Mouse (Mus musculus): Measurements from ENCODE around the gene Clybl.

The Clybl gene

DNA sequence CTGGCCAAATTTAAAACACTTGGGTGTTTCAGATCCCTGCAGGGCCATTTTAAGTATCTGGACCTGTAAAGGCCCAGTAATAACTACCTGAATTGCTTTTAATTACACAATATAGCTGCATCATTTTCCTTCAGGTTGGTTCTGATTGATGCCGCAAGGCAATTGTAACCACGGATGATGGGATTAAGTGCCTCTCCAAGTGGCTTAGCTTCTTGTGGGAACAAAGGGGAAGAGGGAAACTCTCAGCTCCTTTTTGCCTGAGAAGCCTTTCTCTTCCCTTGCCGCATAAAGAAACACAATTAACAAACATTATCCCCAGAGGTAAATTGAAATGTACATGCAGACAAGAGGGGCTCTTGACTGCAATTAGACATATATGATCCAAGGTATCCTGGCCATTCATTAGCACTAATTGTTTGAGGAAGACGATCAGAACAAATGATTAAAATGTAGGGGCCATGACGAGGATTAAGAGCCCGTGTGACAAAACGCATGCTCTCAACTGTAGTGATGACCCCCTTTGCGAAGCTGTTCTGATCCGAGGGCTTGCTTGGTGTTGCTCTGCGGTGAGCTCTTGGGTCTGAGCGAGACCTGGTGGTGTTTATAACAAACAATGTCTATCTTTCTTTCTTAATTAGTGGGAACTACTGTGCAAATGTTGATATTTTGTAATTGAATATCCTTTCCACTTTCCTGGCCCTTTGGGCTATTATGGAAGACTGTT is 116.0 kb downstream of the Clybl start:
- TF ChIP-seq GATA4 (IDR thresholded peaks at IDR 0.05; ENCODE audit: insufficient replicate concordance, low read length), result no peak

- TF ChIP-seq GATA4 (IDR thresholded peaks at IDR 0.05; ENCODE audit: insufficient replicate concordance, low read length), result no peak
These were observed 118.8 kb downstream of the Clybl start for GRCm38 (mm10) chr14:122300261-122300660.

DNA sequence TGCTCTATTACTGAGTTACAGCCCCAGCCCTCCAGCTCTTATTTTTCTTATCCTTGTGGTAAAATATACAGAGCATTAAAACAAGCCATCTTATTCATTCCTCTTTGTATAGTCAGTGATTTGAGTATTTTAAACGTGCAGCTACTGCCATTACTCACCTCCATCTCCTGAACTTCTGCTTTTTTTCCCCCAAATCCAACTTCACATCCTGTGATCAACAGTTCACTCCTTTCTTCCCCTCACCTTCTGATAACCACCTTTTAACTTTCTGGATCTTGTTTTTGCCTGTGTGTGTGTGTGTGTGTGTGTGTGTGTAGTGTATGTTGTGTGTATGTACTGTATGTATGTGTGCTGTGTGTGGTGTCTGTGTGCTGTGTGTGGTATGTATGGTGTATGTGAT is 122.3 kb downstream of the Clybl start:
- TF ChIP-seq GATA4 (IDR thresholded peaks at IDR 0.05; ENCODE audit: insufficient replicate concordance, low read length), result no peak

GRCm38 (mm10) chr14:122305132-122305531 is 123.6 kb downstream of the Clybl start:
- TF ChIP-seq GATA4 (IDR thresholded peaks at IDR 0.05; ENCODE audit: insufficient replicate concordance, low read length), result no peak

DNA sequence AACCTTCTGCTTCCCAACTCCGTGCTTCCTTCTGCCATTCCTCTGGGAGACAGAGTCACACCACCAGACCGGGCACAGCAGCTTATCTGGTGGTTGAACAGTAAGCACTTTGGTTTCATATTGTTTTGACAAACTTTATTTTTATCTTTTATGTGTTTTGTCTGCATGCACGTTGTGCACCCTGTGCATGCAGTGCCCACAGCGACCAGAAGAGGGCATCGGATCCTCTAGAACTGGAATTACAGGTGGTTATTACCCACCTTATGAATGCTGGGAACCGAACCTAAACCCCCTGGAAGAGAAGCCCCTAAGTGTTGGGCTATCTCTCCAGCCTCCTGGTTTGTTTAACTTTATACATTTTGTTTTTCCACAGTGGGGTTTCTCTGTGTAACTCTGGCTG is 130.9 kb downstream of the Clybl start:
- no peak for TF ChIP-seq GATA4 (IDR thresholded peaks at IDR 0.05; ENCODE audit: insufficient replicate concordance, low read length)

DNA sequence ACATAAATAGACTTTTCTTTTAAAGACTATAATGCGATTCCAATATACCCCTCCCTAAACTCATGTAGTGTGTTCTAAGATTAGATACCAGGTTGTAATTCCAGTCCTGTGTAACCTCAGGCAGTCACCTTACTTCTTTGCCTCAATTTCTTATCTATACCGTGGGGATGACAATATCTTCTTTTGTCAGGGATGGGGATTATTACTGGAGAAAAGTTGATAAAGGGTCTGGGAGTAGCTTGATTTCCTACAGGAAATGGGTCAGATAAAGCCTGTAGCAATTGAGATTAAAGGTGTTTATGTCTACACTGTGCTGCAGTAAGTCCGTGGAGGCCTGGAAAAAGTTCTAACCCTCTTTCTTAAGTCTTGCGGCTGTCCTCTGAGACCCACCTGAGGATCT is 131.8 kb downstream of the Clybl start:
- TF ChIP-seq GATA4 (IDR thresholded peaks at IDR 0.05; ENCODE audit: insufficient replicate concordance, low read length), result no peak

GRCm38 (mm10) chr14:122315743-122316142 is 134.2 kb downstream of the Clybl start:
- TF ChIP-seq GATA4 (IDR thresholded peaks at IDR 0.05; ENCODE audit: insufficient replicate concordance, low read length), result no peak

DNA sequence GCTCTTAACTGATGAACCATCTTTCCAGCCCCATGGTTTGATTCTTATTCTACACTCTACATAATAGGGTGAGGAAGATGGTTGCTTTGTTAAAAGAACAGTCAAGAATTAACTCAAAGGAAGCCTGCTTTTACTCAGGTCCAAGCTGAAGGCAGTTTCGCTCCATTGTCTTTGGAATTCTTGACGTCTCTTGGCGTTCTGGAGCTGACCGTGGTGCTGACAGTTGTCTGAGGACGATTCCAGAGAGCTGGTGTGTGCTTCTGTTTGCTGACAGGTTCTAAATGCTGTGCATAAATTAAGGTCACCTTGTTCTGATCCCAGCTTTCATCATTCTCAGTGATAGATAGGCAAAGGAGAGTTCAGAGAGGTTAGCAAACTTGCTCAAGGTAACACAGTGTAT is 140.6 kb downstream of the Clybl start:
- TF ChIP-seq GATA4 (IDR thresholded peaks at IDR 0.05; ENCODE audit: insufficient replicate concordance, low read length), result no peak

GRCm38 (mm10) chr14:122323838-122324458 is 142.4 kb downstream of the Clybl start:
- TF ChIP-seq GATA4 (IDR thresholded peaks at IDR 0.05; ENCODE audit: insufficient replicate concordance, low read length), result no peak

GRCm38 (mm10) chr14:122330136-122330535 is 148.6 kb downstream of the Clybl start:
- no peak for TF ChIP-seq GATA4 (IDR thresholded peaks at IDR 0.05; ENCODE audit: insufficient replicate concordance, low read length)

DNA sequence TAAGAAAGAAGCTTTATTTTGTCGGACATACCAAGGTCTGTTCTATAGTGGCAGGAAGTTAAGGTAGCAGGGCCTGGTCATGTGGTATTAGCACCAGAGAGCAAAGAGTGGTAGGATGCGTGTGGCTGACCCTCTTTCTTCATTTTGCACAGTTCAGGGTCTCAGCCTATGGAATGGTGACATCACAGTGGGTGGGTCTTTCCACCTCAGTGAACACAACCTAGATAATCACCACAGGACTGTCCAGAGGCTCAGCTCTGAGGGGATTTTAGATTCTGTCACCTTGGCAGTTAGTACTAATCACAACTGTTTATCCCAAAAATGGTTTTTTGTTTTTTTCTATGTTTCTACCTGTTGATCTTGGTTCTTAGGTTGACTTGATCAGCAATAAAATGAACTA is 149.2 kb downstream of the Clybl start:
- TF ChIP-seq GATA4 (IDR thresholded peaks at IDR 0.05; ENCODE audit: insufficient replicate concordance, low read length), result no peak

GRCm38 (mm10) chr14:122331635-122332460 is 150.3 kb downstream of the Clybl start:
- TF ChIP-seq GATA4 (IDR thresholded peaks at IDR 0.05; ENCODE audit: insufficient replicate concordance, low read length), result no peak

DNA sequence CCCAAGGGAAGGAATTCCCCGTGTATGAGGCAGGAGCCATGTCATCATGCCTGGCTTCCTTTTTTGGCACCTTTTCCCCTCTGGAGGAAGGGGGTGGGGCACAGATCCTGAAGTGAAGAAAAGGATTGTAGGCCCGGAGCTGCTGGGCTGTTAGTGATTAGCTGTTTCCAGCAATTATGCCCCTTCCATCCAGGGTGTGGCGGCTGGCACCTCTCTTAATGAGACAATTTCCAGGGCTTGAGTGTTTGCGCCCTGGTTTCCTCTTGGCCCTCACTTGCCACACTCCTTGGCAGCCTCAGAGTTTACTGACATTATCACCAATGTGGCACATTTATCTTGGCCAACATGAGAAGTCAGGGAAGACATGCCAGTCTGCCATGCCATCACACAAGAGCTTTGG is 155.5 kb downstream of the Clybl start:
- TF ChIP-seq GATA4 (IDR thresholded peaks at IDR 0.05; ENCODE audit: insufficient replicate concordance, low read length), result no peak

DNA sequence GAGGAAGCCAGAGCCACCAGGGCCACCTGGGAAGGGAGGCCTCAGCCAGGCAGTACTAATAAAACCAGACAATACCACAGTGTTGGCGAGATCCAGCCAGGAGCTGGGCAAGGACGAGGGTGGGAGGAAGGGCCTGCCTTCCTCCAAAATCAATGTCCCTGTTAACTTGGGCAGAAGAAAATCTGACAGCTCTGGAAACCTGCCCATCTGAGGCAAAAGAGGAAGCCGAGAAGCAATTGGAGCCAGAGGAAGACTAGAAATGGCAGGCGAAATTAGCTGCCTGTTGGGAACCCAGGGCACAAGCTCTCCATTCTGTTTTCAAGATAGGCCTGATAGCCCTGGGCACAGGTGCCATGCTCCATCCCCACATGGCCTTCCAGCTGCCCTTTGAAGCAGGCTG is 157.3 kb downstream of the Clybl start:
- TF ChIP-seq GATA4 (IDR thresholded peaks at IDR 0.05; ENCODE audit: insufficient replicate concordance, low read length), result no peak

DNA sequence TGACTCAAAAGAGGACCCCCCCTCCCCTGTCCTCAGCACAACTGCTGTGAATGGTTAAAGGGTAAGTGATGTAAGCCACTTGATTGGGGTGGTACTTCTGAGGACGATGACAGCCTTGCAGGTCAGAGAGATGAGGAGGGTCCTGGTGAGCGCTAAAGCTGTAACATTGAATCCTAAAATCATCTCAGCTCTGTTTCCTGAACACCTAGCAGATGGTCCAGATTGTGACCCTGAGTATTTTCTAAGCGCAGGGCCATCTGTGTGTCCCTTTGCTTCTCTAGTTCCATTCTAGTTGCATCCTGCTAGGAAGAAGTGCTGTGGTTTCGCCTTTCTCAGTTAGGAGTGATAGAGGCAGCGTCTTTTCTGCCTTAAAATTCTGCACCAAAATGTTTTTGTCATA is 158.6 kb downstream of the Clybl start:
- TF ChIP-seq GATA4 (IDR thresholded peaks at IDR 0.05; ENCODE audit: insufficient replicate concordance, low read length), result no peak
